Comparison of ENCODE assay signal across 8 mouse cellular contexts in the genomic region with DNA sequence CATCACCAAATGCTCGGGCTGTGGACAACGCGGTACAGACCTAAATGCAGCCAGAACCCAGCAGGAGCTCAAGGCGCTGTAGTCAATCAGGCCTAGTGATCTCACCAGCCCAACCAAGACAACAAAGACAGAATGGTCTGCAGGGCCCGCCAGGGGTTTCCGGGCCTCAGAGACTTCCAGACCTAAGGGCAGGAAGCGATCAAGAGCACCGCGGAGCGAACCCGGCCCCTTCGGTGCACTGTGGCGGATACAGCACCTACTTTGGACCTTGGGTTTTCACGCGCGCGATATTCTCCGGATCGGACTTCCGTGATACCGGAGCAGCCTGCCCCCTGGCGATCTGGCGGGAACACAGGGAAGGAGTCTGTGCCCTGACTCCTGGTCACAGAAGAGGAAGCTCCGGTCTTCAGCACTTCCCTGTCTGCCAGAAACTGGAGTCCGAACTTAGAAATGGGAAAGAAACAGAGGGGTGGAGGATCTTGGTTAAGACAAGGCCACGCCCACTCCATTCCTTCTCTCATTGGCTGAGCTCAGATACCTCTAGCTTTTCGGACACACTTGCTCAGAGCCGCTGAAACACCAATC. TPM values are rescaled to one million over a fixed set of nuclear protein-coding genes. Genes with fewer than 3 reads are reported as not detected.
DNase-seq lines count a peak whose midpoint lies in the region; ATAC-seq lines count a peak whose summit lies in the region.

A gene (minus strand): TSS at position 439 of the 585 bp plus-strand sequence.

- DNase-seq in R1 (ENCODE audit: low read depth, low spot score) = peak; percentile 97
- DNase-seq in cerebellum, postnatal 25 days = peak; percentile 77 to 82
- DNase-seq in frontal cortex, postnatal 36 days (ENCODE audit: low spot score in 2 of 2) = peak; percentile 44 to 50
- peak; percentile 76 for DNase-seq in hindbrain, embryonic 14.5 days (ENCODE audit: low spot score)
- DNase-seq in left cerebral cortex, adult 11 months (ENCODE audit: low spot score) = peak; percentile 23
- peak; percentile 89 for DNase-seq in lung, postnatal 36 days
- peak; percentile 84 for DNase-seq in retina, embryonic 14.5 days (ENCODE audit: low spot score)
- peak; percentile 59 for DNase-seq in thymus, postnatal 36 days

- peaks cover 9% of the 10 kb centered on the region for H3K4me1 ChIP-seq in hindbrain, embryonic 14.5 days (replicated peaks; ENCODE audit: control insufficient read depth, insufficient read depth, low read length)

- peak; percentile 83 for ATAC-seq in hindbrain, embryonic 14.5 days (ENCODE audit: low FRiP score)

- no peaks in the 10 kb centered on the region for H3K27me3 ChIP-seq in hindbrain, embryonic 14.5 days (ENCODE audit: control insufficient read depth, insufficient read depth, low read length)

- under 1% methylated on average over 28 of the region's 28 CpGs for WGBS in hindbrain, embryonic 14.5 days

- H3K4me3 ChIP-seq in hindbrain, embryonic 14.5 days (replicated peaks; ENCODE audit: low read length) = peak within 1 kb of the TSS; percentile 53

- H3K9ac ChIP-seq in hindbrain, embryonic 14.5 days = peak within 1 kb of the TSS; percentile 75

- H3K9me3 ChIP-seq in hindbrain, embryonic 14.5 days (ENCODE audit: control insufficient read depth, low read length) = no peaks in the 10 kb centered on the region

- 0 out of 2 replicates have a peak, but pooled peaks cover under 1% of the 10 kb centered on the region for H3K36me3 ChIP-seq in hindbrain, embryonic 14.5 days (replicated peaks; ENCODE audit: control insufficient read depth, insufficient read depth)

- H3K27ac ChIP-seq in hindbrain, embryonic 14.5 days = peak within 1 kb of the TSS; percentile 80

- H3K4me2 ChIP-seq in hindbrain, embryonic 14.5 days (replicated peaks) = peak within 1 kb of the TSS; percentile 70

RNA-seq across cellular contexts. Expression of the gene that starts here (rescaled TPM):
- polyA plus RNA-seq in hindbrain, embryonic 14.5 days (2014; fragmentation: Nextera tagmentation; extraction: Ambion mirVana) = 4.8 and 6.7 TPM in 2 replicates

Comparison
In these comparisons a context has a peak if more than half of its experiments do, and no peak if none do; other contexts are left out.
1. Peak in every context shown above with its lines: DNase-seq, ATAC-seq, H3K4me3 ChIP-seq and H3K27ac ChIP-seq.
2. DNase-seq: peak in every context shown above with its lines; median percentile 97 in R1; 89 in lung, postnatal 36 days; 84 in retina, embryonic 14.5 days; 80 in cerebellum, postnatal 25 days; 76 in hindbrain, embryonic 14.5 days; 59 in thymus, postnatal 36 days; 47 in frontal cortex, postnatal 36 days; 23 in left cerebral cortex, adult 11 months.